Mouse (Mus musculus): Measurements from ENCODE around the gene Tiparp.

- TF ChIP-seq CTCF (IDR thresholded peaks at IDR 0.05; ENCODE audit: insufficient read depth, low read depth, low read length): no peak
- TF ChIP-seq POLR2A (IDR thresholded peaks at IDR 0.05; ENCODE audit: insufficient read depth, low read depth, low read length): no peak
These were observed 57.7 kb downstream of the Tiparp start for GRCm38 (mm10) chr3:65585823-65586482.

Measured in olfactory bulb, adult 2 months (tissue).